Mouse (Mus musculus): ENCODE results near the gene Nin.

GRCm38 (mm10) chr12:70137626-70138025 is 24.1 kb upstream of the Nin start:
- TF ChIP-seq CTCF (IDR thresholded peaks at IDR 0.05; ENCODE audit: low read depth) (no peak), EP300 (IDR thresholded peaks at IDR 0.05; ENCODE audit: low read depth) (no peak)
